Mouse (Mus musculus) myocyte (in vitro differentiated cells): ENCODE results near the gene Cacna1a.

ENCODE experiments used
- E2F4 ChIP-seq: IDR thresholded peaks from one replicate; pipeline ENCODE4 v1.6.1; 2011; ENCODE audit warnings: mild to moderate bottlenecking, control low read depth, moderate library complexity; ENCODE audit not compliant: insufficient read depth
- MYOD1 ChIP-seq, 3 experiments: IDR thresholded peaks; one replicate each; pipeline ENCODE4 v1.6.1; 2011; ENCODE audit warnings: control low read depth in 2 of 3, low read depth in 2 of 3, mild to moderate bottlenecking in 2 of 3, moderate library complexity in 1 of 3; ENCODE audit not compliant: insufficient read length in 2 of 3, control insufficient read depth in 1 of 3
- POLR2A ChIP-seq: IDR thresholded peaks from one replicate; pipeline ENCODE4 v1.6.1; 2011; ENCODE audit warnings: low read depth, mild to moderate bottlenecking, control low read depth, moderate library complexity; ENCODE audit not compliant: insufficient read length
- TCF3 ChIP-seq: IDR thresholded peaks from one replicate; pipeline ENCODE4 v1.6.1; 2011; ENCODE audit warnings: low read depth, control low read depth; ENCODE audit not compliant: insufficient read length
- USF1 ChIP-seq: IDR thresholded peaks from one replicate; pipeline ENCODE4 v1.6.1; 2011; ENCODE audit warnings: low read depth, mild to moderate bottlenecking, control low read depth, moderate library complexity

DNA sequence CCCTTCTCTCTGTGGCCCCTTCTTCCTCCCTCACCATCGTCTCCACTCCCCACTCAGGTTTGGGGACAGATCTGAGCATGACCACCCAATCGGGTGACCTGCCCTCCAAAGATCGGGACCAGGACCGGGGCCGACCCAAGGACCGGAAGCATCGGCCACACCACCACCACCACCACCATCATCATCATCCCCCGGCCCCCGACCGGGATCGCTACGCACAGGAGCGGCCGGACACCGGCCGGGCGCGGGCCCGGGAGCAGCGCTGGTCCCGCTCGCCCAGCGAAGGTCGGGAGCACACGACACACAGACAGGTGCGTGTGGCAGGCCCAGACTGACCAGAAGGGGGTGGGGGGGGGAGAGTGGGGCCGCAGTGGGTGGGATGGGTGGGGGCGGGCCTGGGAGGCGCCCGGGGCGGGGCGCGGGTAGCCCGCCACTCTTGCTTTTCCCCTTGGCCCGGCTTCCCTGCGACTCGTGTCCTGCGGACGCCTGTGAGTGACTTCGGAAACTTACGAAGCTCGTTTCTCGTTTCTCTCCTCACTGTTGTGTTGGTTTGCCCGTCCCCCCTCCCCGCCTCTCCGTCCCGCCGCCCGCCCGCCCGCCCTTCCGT, 250.4 kb downstream of the Cacna1a start:
- TF ChIP-seq POLR2A (peak; percentile 24), TCF3 (no peak), E2F4 (no peak), USF1 (no peak), MYOD1 (IDR thresholded peaks at IDR 0.05; ENCODE audit: control insufficient read depth in 1 of 3, insufficient read length in 2 of 3, low read depth in 2 of 3) (peak in 2 of 3 experiments; percentile 26 to 60)
